Mouse (Mus musculus): ENCODE measurements around the gene Lyrm4.

GRCm38 (mm10) chr13:36120606-36121005 lies 3.3 kb upstream of the Lyrm4 start:
- TF ChIP-seq POLR2A (IDR thresholded peaks at IDR 0.05; ENCODE audit: low read depth, low read length), result no peak
- no peak for TF ChIP-seq CTCF (IDR thresholded peaks at IDR 0.05; ENCODE audit: extremely low read depth, insufficient read length, insufficient replicate concordance, low read depth, low read length)
